Mouse (Mus musculus) T-helper 17 cell (primary cell): Measurements from ENCODE around the gene Camk2n1.

Experiments
- in situ Hi-C, 2 experiments: fragments of 300-600 bp; cut with MboI, MseI; formaldehyde crosslinking; loops; 1 replicate in 1 of 2; 2 replicates in 1 of 2; pipeline ENCODE4 v1.15.1; 2025; ENCODE audit warnings: high pct_unique_total_duplicates in 2 of 2

Camk2n1 gene

GRCm38 (mm10) chr4:138505171-138505870 is 51.2 kb downstream of the Camk2n1 start:
- in situ Hi-C loops = loop anchor here in 1 of 2 experiments (25.0 kb wide), 1 partner anchor 1568 kb away; no protein-coding TSS in a partner anchor

- in situ Hi-C loops = loop anchor here in 1 of 2 experiments (25.0 kb wide), 1 partner anchor 1571 kb away; no protein-coding TSS in a partner anchor
Observed at GRCm38 (mm10) chr4:138507903-138508302, 53.8 kb downstream of the Camk2n1 start.
